Comparison of ENCODE assay signal across 24 mouse cellular contexts in the genomic region with DNA sequence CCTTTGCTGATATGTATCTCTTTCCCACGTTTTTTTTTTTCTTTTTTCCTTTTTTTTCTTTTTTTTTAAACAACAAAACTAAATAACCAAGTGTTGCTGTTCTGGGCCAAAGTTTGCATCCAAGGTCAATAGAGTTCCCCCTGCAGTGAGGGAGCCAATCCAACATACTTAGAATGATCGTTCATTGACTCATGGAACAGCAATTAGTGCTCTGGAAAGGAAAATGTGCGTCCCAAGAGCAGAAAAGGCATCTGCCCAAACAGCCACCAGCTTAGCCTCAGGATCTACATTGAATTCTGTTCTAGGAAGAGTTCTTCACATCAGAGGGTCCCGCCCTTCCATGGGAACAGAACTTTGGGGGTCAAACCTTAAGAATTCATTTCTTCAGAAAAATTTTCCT.
DNase-seq lines count a peak whose midpoint lies in the region; ATAC-seq lines count a peak whose summit lies in the region.
"Had no signal": no experiment of that assay in that cellular context is flagged by ENCODE, and none has a peak within 500 bp of the region (broad histone marks: within the 10 kb centered on the region; RNA-seq: fewer than 3 reads in every experiment).

No protein-coding gene starts in this region.

- 67% methylated on average over 4 of the region's 4 CpGs for WGBS in kidney, embryonic 16.5 days

- no peaks in the 10 kb centered on the region for H3K36me3 ChIP-seq in kidney, embryonic 16.5 days (ENCODE audit: insufficient read depth, low read length)
- H3K36me3 ChIP-seq: embryonic facial prominence, embryonic 10.5 days; embryonic facial prominence, embryonic 12.5 days; forebrain, embryonic 15.5 days; G1E had no signal

- no peak overlapping the region for H3K27ac ChIP-seq in kidney, embryonic 16.5 days (ENCODE audit: low read length)
- H3K27ac ChIP-seq: embryonic facial prominence, embryonic 10.5 days; embryonic facial prominence, embryonic 12.5 days; forebrain, embryonic 13.5 days; forebrain, embryonic 15.5 days had no signal

- H3K4me2 ChIP-seq in kidney, embryonic 16.5 days (replicated peaks; ENCODE audit: low read depth, low read length) = no peak overlapping the region
- H3K4me2 ChIP-seq: embryonic facial prominence, embryonic 12.5 days; forebrain, embryonic 13.5 days; forebrain, embryonic 15.5 days had no signal

- no peaks in the 10 kb centered on the region for H3K27me3 ChIP-seq in kidney, embryonic 16.5 days (ENCODE audit: insufficient read depth, low read length)
- H3K27me3 ChIP-seq: CH12.LX; embryonic facial prominence, embryonic 12.5 days; forebrain, embryonic 13.5 days; forebrain, embryonic 15.5 days had no signal

- H3K4me1 ChIP-seq in kidney, embryonic 16.5 days (ENCODE audit: insufficient read depth, low read length) = no peaks in the 10 kb centered on the region
- H3K4me1 ChIP-seq: embryonic facial prominence, embryonic 10.5 days; embryonic facial prominence, embryonic 12.5 days; forebrain, embryonic 13.5 days; forebrain, embryonic 15.5 days had no signal

- H3K9ac ChIP-seq in kidney, embryonic 16.5 days (replicated peaks; ENCODE audit: low read length) = no peak overlapping the region
- H3K9ac ChIP-seq: embryonic facial prominence, embryonic 12.5 days; forebrain, embryonic 13.5 days; forebrain, embryonic 15.5 days; forebrain, postnatal 0 days had no signal

- DNase-seq in 3T3-L1 (ENCODE audit: low read depth, low spot score) = peak; percentile 13
- peak; percentile 81 for DNase-seq in Muller cell, postnatal 12 days (ENCODE audit: inconsistent ontology term)
- DNase-seq in fibroblast of lung, adult 2 months (ENCODE audit: low read depth) = peak; percentile 65
- no peak for DNase-seq in gastrocnemius, postnatal 36 days
- DNase-seq: adrenal gland, adult 2 months; adrenal gland, postnatal 10 days; adrenal gland, postnatal 25 days; B cell, adult 2 months; cerebellum, adult 11 months; cerebellum, adult 18-20 months; cerebellum, adult 8-10 months; cerebellum, adult 9-11 months; cerebellum, postnatal 14 days; cerebellum, postnatal 36 days; forebrain, postnatal 0 days had no signal

- H3K4me3 ChIP-seq in kidney, embryonic 16.5 days (ENCODE audit: low read length) = no peak overlapping the region
- H3K4me3 ChIP-seq: embryonic facial prominence, embryonic 10.5 days; embryonic facial prominence, embryonic 12.5 days; erythroblast, embryonic 14.5 days; forebrain, embryonic 13.5 days; forebrain, embryonic 15.5 days had no signal

- intact Hi-C loops in gastrocnemius, postnatal 36 days (cut with DNase I) = no loop called here

- ATAC-seq in kidney, embryonic 16.5 days (ENCODE audit: low FRiP score, low TSS enrichment) = no peak
- ATAC-seq: CD4-positive, CD25-positive, alpha-beta regulatory T cell, adult 4 months; forebrain, embryonic 13.5 days; forebrain, embryonic 15.5 days; forebrain, postnatal 0 days had no signal

- no peaks in the 10 kb centered on the region for H3K9me3 ChIP-seq in kidney, embryonic 16.5 days (ENCODE audit: low read length)
- H3K9me3 ChIP-seq: embryonic facial prominence, embryonic 10.5 days; embryonic facial prominence, embryonic 12.5 days; forebrain, embryonic 13.5 days; forebrain, embryonic 15.5 days; G1E had no signal

Comparison
In these comparisons a context has a peak if more than half of its experiments do, and no peak if none do; other contexts are left out.
1. DNase-seq: peak in 3T3-L1 (single experiment), Muller cell, postnatal 12 days (single experiment) and fibroblast of lung, adult 2 months (single experiment); none in gastrocnemius, postnatal 36 days (0 of 2).